Mouse (Mus musculus): Measurements from ENCODE around the gene H2afb3. TPM values are rescaled to one million over a fixed set of nuclear protein-coding genes. Genes with fewer than 3 reads are reported as not detected.

Gene H2afb3
- not detected in 2 replicates for polyA plus RNA-seq (2021; fragmentation: Nextera tagmentation)
- long read RNA-seq, experiment 1 = 0 reads
- long read RNA-seq, experiment 2 = 0 reads

DNA sequence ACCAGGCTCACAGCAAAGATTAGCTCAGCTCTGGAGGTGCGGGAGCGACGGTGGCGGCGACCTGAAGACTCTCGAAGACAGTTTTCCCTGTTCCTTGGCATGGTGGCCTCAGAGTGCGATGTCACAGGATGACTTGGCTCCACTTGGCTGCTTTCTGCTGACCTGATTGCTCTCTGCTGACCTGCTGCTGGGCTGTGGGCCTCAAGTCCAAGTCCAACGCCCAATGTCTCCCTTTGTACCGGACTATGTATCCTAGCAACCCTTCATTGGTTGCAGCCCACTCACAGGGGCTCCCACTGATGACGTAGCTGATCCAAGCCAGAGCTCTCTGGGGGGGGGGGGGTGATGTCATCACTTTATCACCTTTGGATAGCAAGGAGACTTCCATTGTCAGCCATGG, at the start of gene H2afb3:
H2afb3 (minus strand) TSS at position 101 of the 400 bp plus-strand sequence.

DNA sequence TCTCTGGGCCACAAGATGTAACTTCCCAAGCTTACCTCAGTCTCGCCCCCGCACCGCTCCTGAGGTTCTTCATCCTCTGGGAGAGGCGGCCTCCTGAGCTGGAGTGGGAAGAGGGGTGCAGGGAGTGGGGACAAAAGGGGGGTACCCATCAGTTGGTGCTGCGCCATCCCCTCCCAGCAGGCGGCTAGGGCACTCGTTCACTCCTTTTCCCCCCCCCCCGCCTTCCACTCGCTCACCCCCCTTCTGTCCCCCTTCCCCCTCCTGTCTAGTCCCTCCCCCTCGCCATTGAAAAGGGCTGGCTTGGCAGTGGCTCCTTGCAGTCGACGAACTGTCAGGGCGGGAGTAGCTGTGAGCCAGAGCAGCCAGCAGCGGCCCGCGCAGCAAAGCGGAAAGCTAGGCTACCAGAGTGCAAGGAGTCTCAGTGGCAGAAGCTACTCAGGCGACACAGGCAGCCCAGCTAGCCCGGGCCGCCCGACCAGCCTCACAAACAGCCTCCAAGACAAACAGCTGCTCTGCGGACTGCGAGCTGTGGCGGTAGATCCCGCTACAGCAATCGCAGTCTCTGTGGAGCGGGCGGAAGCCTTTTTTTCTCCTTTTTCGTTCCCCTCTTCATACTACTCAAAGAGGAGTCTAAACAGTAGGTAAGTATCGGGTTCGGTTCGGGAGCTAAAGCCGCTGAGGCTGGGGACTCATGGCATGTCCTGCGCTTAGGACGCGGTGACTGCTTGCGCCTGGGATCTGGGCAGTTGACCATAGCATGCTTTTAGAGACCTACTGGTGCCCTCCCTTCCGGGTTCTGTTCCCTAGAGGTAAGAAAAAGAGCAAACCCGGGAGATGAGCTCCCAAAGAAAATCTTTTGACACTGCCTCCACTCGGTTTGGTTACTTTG, 22.6 kb downstream of the H2afb3 start, which contains the start of gene Pcdh11x:
Pcdh11x (plus strand) TSS at position 249 of the 889 bp plus-strand sequence.

Other genes starting within 250 kb of the H2afb3 start
- 5.7 and 9.7 TPM in 2 replicates for gene Pcdh11x, start 22.8 kb downstream of the H2afb3 start, polyA plus RNA-seq (2021; fragmentation: Nextera tagmentation)